Mouse (Mus musculus) midbrain, embryonic 14.5 days (tissue): Measurements from ENCODE around the gene Fam161a. TPM values are rescaled to one million over a fixed set of nuclear protein-coding genes. Genes with fewer than 3 reads are reported as not detected.
A peak's percentile ranks its signal among the peaks of the same experiment; 100 is the strongest.

Source experiments
- ATAC-seq: fragments of 200-750 bp; cut with Nextera tagmentation; 2 replicates; pipeline ENCODE4 v1.8.0; 2017; ENCODE audit warnings: moderate number of reproducible peaks, moderate library complexity; ENCODE audit not compliant: low FRiP score, low TSS enrichment
- DNase-seq: peaks from one replicate; pipeline ENCODE4 v3.0.0-alpha.2; 2015
- H3K27ac ChIP-seq: fragments of 300-500 bp; sonication (generic); replicated peaks from 2 replicates; pipeline ENCODE4 v1.5.1; 2014; ENCODE audit warnings: mild to moderate bottlenecking, low read depth, low read length, moderate library complexity
- H3K27me3 ChIP-seq: fragments of 300-500 bp; sonication (generic); 2 replicates; pipeline ENCODE4 v1.6.1; 2014; ENCODE audit warnings: low read length, control low read depth, mixed read lengths; ENCODE audit not compliant: control insufficient read depth, insufficient read depth
- H3K36me3 ChIP-seq: fragments of 300-500 bp; sonication (generic); 2 replicates; pipeline ENCODE4 v1.6.1; 2014; ENCODE audit warnings: low read length, control low read depth; ENCODE audit not compliant: control insufficient read depth, insufficient read depth
- H3K4me1 ChIP-seq: fragments of 300-500 bp; sonication (generic); 2 replicates; pipeline ENCODE4 v1.6.1; 2014; ENCODE audit warnings: mild to moderate bottlenecking, antibody characterized with exemption, low read length, control low read depth; ENCODE audit not compliant: control insufficient read depth, insufficient read depth
- H3K4me2 ChIP-seq: fragments of 300-500 bp; sonication (generic); 2 replicates; pipeline ENCODE4 v1.6.1; 2014; ENCODE audit warnings: mild to moderate bottlenecking, low read length, moderate library complexity
- H3K4me3 ChIP-seq: fragments of 300-500 bp; sonication (generic); replicated peaks from 2 replicates; pipeline ENCODE4 v1.5.1; 2014; ENCODE audit warnings: low read depth, low read length
- H3K9ac ChIP-seq: fragments of 300-500 bp; sonication (generic); replicated peaks from 2 replicates; pipeline ENCODE4 v1.6.1; 2014; ENCODE audit warnings: mild to moderate bottlenecking, low read length, moderate library complexity
- H3K9me3 ChIP-seq: fragments of 300-500 bp; sonication (generic); 2 replicates; pipeline ENCODE4 v1.6.1; 2016; ENCODE audit warnings: low read length, control low read depth, mixed read lengths; ENCODE audit not compliant: control insufficient read depth
- WGBS: fragments of 180-500 bp; shearing (Covaris S2); extraction: QIAGEN DNeasy Blood & Tissue Kit; methylation state at CpG from one replicate; pipeline ENCODE4 v1.1.7; 2014; 5-methylcytosine and 5-hydroxymethylcytosine counted together
- polyA plus RNA-seq: library from polyadenylated mRNA; unstranded; fragments of >200 nt; fragmentation: Nextera tagmentation; extraction: Ambion mirVana; gene quantifications from 2 replicates; pipeline ENCODE4 v1.2.1, GENCODE M21; 2014

Fam161a gene
- polyA plus RNA-seq, 1 experiment from 2014 or later: 3.7 TPM

DNA sequence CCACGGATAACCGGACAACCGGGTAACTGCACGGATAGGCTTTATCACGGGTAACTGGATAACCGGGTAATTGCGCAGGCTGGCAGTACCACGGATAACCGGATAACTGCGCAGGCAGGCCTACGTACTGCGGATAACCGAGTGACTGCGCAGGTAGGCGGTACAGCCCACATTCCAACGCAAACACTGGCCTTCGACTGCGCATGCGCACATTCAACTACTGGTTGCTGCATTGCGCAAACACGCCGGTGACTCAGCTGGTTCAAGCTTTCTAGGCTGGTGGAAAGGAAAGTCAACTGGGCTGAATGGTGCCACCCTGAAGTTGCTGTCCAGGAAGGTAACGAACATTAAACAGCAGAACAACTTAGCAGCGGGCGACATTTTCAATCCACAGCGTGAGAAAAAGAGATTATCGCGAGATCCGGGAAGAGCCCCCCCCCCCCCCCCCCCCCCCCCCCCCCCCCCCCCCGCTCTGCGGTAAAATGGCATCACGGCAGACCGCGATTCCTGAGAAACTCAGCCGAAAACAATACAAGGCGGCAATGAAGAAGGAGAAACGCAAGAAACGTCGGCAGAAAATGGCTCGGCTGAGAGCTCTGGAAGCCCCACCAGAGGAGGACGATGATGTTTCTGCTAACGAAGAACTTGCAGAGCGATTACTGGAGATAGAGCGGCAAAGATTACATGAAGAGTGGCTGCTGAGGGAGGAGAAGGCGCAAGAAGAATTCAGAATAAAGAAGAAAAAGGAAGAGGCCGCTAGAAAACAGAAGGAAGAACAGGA, 34.4 kb upstream of the Fam161a start:
- ATAC-seq: peak; percentile 62
- peak overlapping the region; percentile 65 for H3K4me2 ChIP-seq
- H3K36me3 ChIP-seq: peaks cover 6% of the 10 kb centered on the region; the same call in 1 of the 2 replicates
- peak overlapping the region; percentile 74 for H3K27ac ChIP-seq
- peaks cover 23% of the 10 kb centered on the region for H3K9me3 ChIP-seq
- H3K9ac ChIP-seq: peak overlapping the region; percentile 65
- peak; percentile 87 for DNase-seq
- H3K4me3 ChIP-seq: peak overlapping the region; percentile 54
- H3K4me1 ChIP-seq: peaks cover 21% of the 10 kb centered on the region; the same call in 1 of the 2 replicates
- WGBS: 46% methylated on average over 45 of the region's 46 CpGs
- no peaks in the 10 kb centered on the region for H3K27me3 ChIP-seq

DNA sequence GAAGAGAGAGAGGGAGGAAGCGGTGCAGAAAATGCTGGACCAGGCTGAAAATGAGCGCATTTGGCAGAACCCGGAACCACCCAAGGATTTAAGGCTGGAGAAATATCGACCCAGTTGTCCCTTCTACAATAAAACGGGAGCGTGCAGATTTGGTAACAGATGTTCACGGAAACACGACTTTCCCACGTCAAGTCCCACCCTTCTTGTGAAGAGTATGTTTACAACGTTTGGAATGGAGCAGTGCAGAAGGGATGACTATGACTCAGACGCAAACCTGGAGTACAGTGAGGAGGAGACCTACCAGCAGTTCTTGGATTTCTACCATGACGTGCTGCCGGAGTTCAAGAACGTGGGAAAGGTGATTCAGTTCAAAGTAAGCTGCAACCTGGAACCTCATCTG, 33.7 kb upstream of the Fam161a start:
- Histone ChIP-seq H3K36me3 (peaks cover 9% of the 10 kb centered on the region; the same call in 1 of the 2 replicates), H3K4me2 (peak overlapping the region; percentile 54), H3K9me3 (peaks cover 20% of the 10 kb centered on the region), H3K4me1 (peaks cover 21% of the 10 kb centered on the region; the same call in 1 of the 2 replicates), H3K4me3 (peak overlapping the region; percentile 54), H3K27me3 (no peaks in the 10 kb centered on the region), H3K27ac (peak overlapping the region; percentile 42), H3K9ac (peak overlapping the region; percentile 51)
- WGBS: 49% methylated on average over 14 of the region's 14 CpGs
- ATAC-seq (no peak), DNase-seq (no peak)

DNA sequence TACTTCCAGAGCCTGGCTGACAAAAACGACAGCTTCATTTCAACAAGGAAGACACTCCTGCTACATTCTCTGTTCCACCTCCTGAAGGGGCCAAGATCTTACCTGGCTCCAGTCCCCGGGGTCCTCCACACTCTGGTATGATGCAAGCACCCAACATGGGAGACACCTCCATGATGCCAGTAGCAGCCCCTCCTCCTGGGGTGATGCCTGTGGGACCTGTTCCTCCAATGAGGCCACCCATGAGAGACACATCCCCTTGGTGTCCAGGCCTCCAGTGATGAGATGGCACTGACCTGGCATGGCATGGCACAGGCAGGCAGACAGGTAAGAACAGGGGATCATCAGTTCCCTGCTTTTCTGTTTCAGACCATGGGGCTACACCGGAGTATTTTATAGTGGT, 29.1 kb upstream of the Fam161a start:
- Histone ChIP-seq H3K36me3 (peaks cover 16% of the 10 kb centered on the region; the same call in 1 of the 2 replicates), H3K9me3 (peaks cover 4% of the 10 kb centered on the region; the same call in 1 of the 2 replicates), H3K4me1 (peaks cover 29% of the 10 kb centered on the region), H3K27ac (no peak overlapping the region), H3K27me3 (no peaks in the 10 kb centered on the region), H3K9ac (no peak overlapping the region), H3K4me2 (no peak overlapping the region), H3K4me3 (no peak overlapping the region)
- ATAC-seq (no peak), DNase-seq (no peak)
- 98% methylated on average over 3 of the region's 3 CpGs for WGBS

GRCm38 (mm10) chr11:22978711-22979110, 28.6 kb upstream of the Fam161a start:
- H3K4me3 ChIP-seq: no peak overlapping the region
- peaks cover 29% of the 10 kb centered on the region for H3K4me1 ChIP-seq
- H3K9ac ChIP-seq: no peak overlapping the region
- DNase-seq (no peak), ATAC-seq (no peak)
- H3K9me3 ChIP-seq: no peaks in the 10 kb centered on the region
- no peaks in the 10 kb centered on the region for H3K27me3 ChIP-seq
- no peak overlapping the region for H3K4me2 ChIP-seq
- no peak overlapping the region for H3K27ac ChIP-seq
- peaks cover 16% of the 10 kb centered on the region; the same call in 1 of the 2 replicates for H3K36me3 ChIP-seq
- WGBS: 65% methylated on average over 1 of the region's 1 CpGs

GRCm38 (mm10) chr11:22979221-22979620, 28.1 kb upstream of the Fam161a start:
- Histone ChIP-seq H3K27me3 (no peaks in the 10 kb centered on the region), H3K4me2 (no peak overlapping the region), H3K36me3 (peaks cover 16% of the 10 kb centered on the region; the same call in 1 of the 2 replicates), H3K9me3 (no peaks in the 10 kb centered on the region), H3K27ac (no peak overlapping the region), H3K4me3 (no peak overlapping the region), H3K4me1 (peaks cover 29% of the 10 kb centered on the region), H3K9ac (no peak overlapping the region)
- ATAC-seq (no peak), DNase-seq (no peak)
- WGBS: 87% methylated on average over 1 of the region's 1 CpGs

GRCm38 (mm10) chr11:22981041-22981440, 26.3 kb upstream of the Fam161a start:
- H3K9me3 ChIP-seq: no peaks in the 10 kb centered on the region
- H3K4me1 ChIP-seq: peaks cover 18% of the 10 kb centered on the region
- WGBS: 47% methylated on average over 4 of the region's 4 CpGs
- peak overlapping the region; percentile 59 for H3K4me3 ChIP-seq
- peaks cover 16% of the 10 kb centered on the region; the same call in 1 of the 2 replicates for H3K36me3 ChIP-seq
- ATAC-seq (no peak), DNase-seq (no peak)
- H3K9ac ChIP-seq: peak overlapping the region; percentile 76; the same call in 1 of the 2 replicates
- no peaks in the 10 kb centered on the region for H3K27me3 ChIP-seq
- H3K4me2 ChIP-seq: peak overlapping the region; percentile 79
- H3K27ac ChIP-seq: no peak overlapping the region

- H3K9me3 ChIP-seq: no peaks in the 10 kb centered on the region
- DNase-seq: no peak
- peak; percentile 24 for ATAC-seq
- H3K27me3 ChIP-seq: no peaks in the 10 kb centered on the region
- WGBS: 3% methylated on average over 12 of the region's 12 CpGs
- H3K27ac ChIP-seq: peak overlapping the region; percentile 92
- H3K9ac ChIP-seq: peak overlapping the region; percentile 76
- H3K4me3 ChIP-seq: peak overlapping the region; percentile 59
- H3K36me3 ChIP-seq: peaks cover 16% of the 10 kb centered on the region; the same call in 1 of the 2 replicates
- peaks cover 13% of the 10 kb centered on the region for H3K4me1 ChIP-seq
- H3K4me2 ChIP-seq: peak overlapping the region; percentile 79
Measured at GRCm38 (mm10) chr11:22981543-22981950, 25.8 kb upstream of the Fam161a start.

GRCm38 (mm10) chr11:22981984-22982757, 25.2 kb upstream of the Fam161a start, which contains the start of the genes Gm28048 and Commd1:
Gene Gm28048, minus strand, starts transcription at chr11:22982090.
Gene Commd1, minus strand, starts transcription at chr11:22982382.
- 3% methylated on average over 42 of the region's 42 CpGs for WGBS
- peaks cover 8% of the 10 kb centered on the region for H3K4me1 ChIP-seq
- H3K36me3 ChIP-seq: peaks cover 16% of the 10 kb centered on the region; the same call in 1 of the 2 replicates
- peak within 1 kb of the TSS; percentile 79 for H3K4me2 ChIP-seq
- ATAC-seq (peak; percentile 91), DNase-seq (peak; percentile 97)
- H3K9me3 ChIP-seq: no peaks in the 10 kb centered on the region
- peak within 1 kb of the TSS; percentile 59 for H3K4me3 ChIP-seq
- H3K9ac ChIP-seq: peak within 1 kb of the TSS; percentile 76
- H3K27ac ChIP-seq: peak within 1 kb of the TSS; percentile 92
- H3K27me3 ChIP-seq: no peaks in the 10 kb centered on the region
